Mouse (Mus musculus) liver, embryonic 14.5 days (tissue): ENCODE results near the gene Metap1d. TPM values are rescaled to one million over a fixed set of nuclear protein-coding genes. Genes with fewer than 3 reads are reported as not detected.

Experiments
- ATAC-seq: fragments of 200-750 bp; cut with Nextera tagmentation; 2 replicates; pipeline ENCODE4 v1.8.0; 2017; ENCODE audit warnings: moderate number of reproducible peaks, mild to moderate bottlenecking, moderate library complexity; ENCODE audit not compliant: insufficient read depth
- DNase-seq, 3 experiments: peaks; one replicate each; pipeline ENCODE4 v3.0.0-alpha.2; 2012 to 2013; ENCODE audit warnings: low read depth in 3 of 3, low spot score in 3 of 3
- H3K27ac ChIP-seq: fragments of 300-500 bp; sonication (generic); 2 replicates; pipeline ENCODE4 v1.5.1; 2014; ENCODE audit warnings: moderate library complexity, mild to moderate bottlenecking, control low read depth, inconsistent platforms
- H3K27me3 ChIP-seq: fragments of 300-500 bp; sonication (generic); 2 replicates; pipeline ENCODE4 v1.6.1; 2014; ENCODE audit warnings: mild to moderate bottlenecking, low read length, moderate library complexity; ENCODE audit not compliant: control insufficient read depth, insufficient read depth
- H3K36me3 ChIP-seq: fragments of 300-500 bp; sonication (generic); replicated peaks from 2 replicates; pipeline ENCODE4 v1.6.1; 2014; ENCODE audit warnings: low read depth; ENCODE audit not compliant: control insufficient read depth, insufficient read depth
- H3K4me1 ChIP-seq, 2 experiments: fragments of 200-500 bp in 1 of 2; fragments of 300-500 bp in 1 of 2; sonication (generic) in 1 of 2; replicated peaks; 2 replicates each; pipeline ENCODE4 v1.6.1; 2012 to 2014; ENCODE audit warnings: antibody characterized with exemption in 1 of 2, inconsistent platforms in 1 of 2, low read length in 1 of 2; ENCODE audit not compliant: control insufficient read depth in 2 of 2, insufficient read depth in 2 of 2
- H3K4me2 ChIP-seq: fragments of 300-500 bp; sonication (generic); 2 replicates; pipeline ENCODE4 v1.6.1; 2014; ENCODE audit warnings: low read depth, mild to moderate bottlenecking, control low read depth, moderate library complexity
- H3K4me3 ChIP-seq, 2 experiments: fragments of 200-500 bp in 1 of 2; fragments of 300-500 bp in 1 of 2; sonication (generic) in 1 of 2; 2 replicates each; pipeline ENCODE4 v1.5.1; 2012 to 2014; ENCODE audit warnings: low read depth in 2 of 2, low read length in 2 of 2, mild to moderate bottlenecking in 2 of 2, control low read depth in 1 of 2, inconsistent platforms in 1 of 2, moderate library complexity in 1 of 2; ENCODE audit not compliant: insufficient read depth in 1 of 2
- H3K9ac ChIP-seq: fragments of 300-500 bp; sonication (generic); replicated peaks from 2 replicates; pipeline ENCODE4 v1.6.1; 2014; ENCODE audit warnings: mild to moderate bottlenecking, control low read depth, moderate library complexity
- H3K9me3 ChIP-seq: fragments of 300-500 bp; sonication (generic); 2 replicates; pipeline ENCODE4 v1.6.1; 2016; ENCODE audit warnings: low read length, mixed read lengths; ENCODE audit not compliant: control insufficient read depth
- CTCF ChIP-seq: IDR thresholded peaks from 2 replicates; pipeline ENCODE4 v1.5.1; 2016; ENCODE audit warnings: antibody characterized with exemption, low read depth, control low read depth
- EP300 ChIP-seq: IDR thresholded peaks from 2 replicates; pipeline ENCODE4 v1.6.1; 2016; ENCODE audit warnings: antibody characterized with exemption, low read depth
- WGBS: fragments of 180-500 bp; shearing (Covaris S2); extraction: QIAGEN DNeasy Blood & Tissue Kit; methylation state at CpG from one replicate; pipeline ENCODE4 v1.1.7; 2014; ENCODE audit not compliant: insufficient replicate concordance; 5-methylcytosine and 5-hydroxymethylcytosine counted together
- polyA plus RNA-seq, 2 experiments: library from polyadenylated mRNA; depleted of rRNA in 1 of 2; stranded (reverse) in 1 of 2; unstranded in 1 of 2; fragments of >200 nt; fragmentation: Nextera tagmentation in 1 of 2; extraction: Ambion mirVana in 1 of 2; gene quantifications; 2 replicates each; pipeline versions ENCODE4 v1.2.1 to v1.2.3; 2012 to 2014

Metap1d gene
- polyA plus RNA-seq, 2 experiments = 22.2 to 29.9 TPM

GRCm38 (mm10) chr2:71471094-71471493, 18.0 kb downstream of the Metap1d start:
- no peaks in the 10 kb centered on the region for H3K27me3 ChIP-seq
- H3K9me3 ChIP-seq = no peaks in the 10 kb centered on the region
- no peak overlapping the region for H3K9ac ChIP-seq
- 49% methylated on average over 6 of the region's 6 CpGs for WGBS
- H3K4me1 ChIP-seq = peaks cover 5 to 14% of the 10 kb centered on the region in 2 experiments
- TF ChIP-seq CTCF = no peak
- no peak for TF ChIP-seq EP300
- ATAC-seq (peak; percentile 69), DNase-seq (no peak)
- H3K4me2 ChIP-seq = no peak overlapping the region
- no peaks in the 10 kb centered on the region for H3K36me3 ChIP-seq
- H3K27ac ChIP-seq = no peak overlapping the region
- no peak overlapping the region for H3K4me3 ChIP-seq

GRCm38 (mm10) chr2:71473830-71474229, 20.8 kb downstream of the Metap1d start:
- WGBS = 72% methylated on average over 7 of the region's 7 CpGs
- ATAC-seq (no peak), DNase-seq (no peak)
- H3K4me1 ChIP-seq = peaks cover 5 to 10% of the 10 kb centered on the region in 2 experiments
- no peak overlapping the region for H3K4me2 ChIP-seq
- no peak overlapping the region for H3K9ac ChIP-seq
- H3K27me3 ChIP-seq = no peaks in the 10 kb centered on the region
- no peak for TF ChIP-seq EP300
- no peak for TF ChIP-seq CTCF
- peaks cover 2% of the 10 kb centered on the region; the same call in 1 of the 2 replicates for H3K9me3 ChIP-seq
- no peaks in the 10 kb centered on the region for H3K36me3 ChIP-seq
- H3K4me3 ChIP-seq = no peak overlapping the region
- no peak overlapping the region for H3K27ac ChIP-seq

- 56% methylated on average over 7 of the region's 7 CpGs for WGBS
- no peak for TF ChIP-seq EP300
- no peak for TF ChIP-seq CTCF
- Histone ChIP-seq H3K9ac (no peak overlapping the region), H3K4me1 (peaks cover 5 to 10% of the 10 kb centered on the region in 2 experiments), H3K27ac (no peak overlapping the region), H3K36me3 (no peaks in the 10 kb centered on the region), H3K9me3 (peaks cover 2% of the 10 kb centered on the region; the same call in 1 of the 2 replicates), H3K4me3 (no peak overlapping the region), H3K27me3 (no peaks in the 10 kb centered on the region), H3K4me2 (no peak overlapping the region)
- DNase-seq (no peak), ATAC-seq (no peak)
Observed at GRCm38 (mm10) chr2:71474345-71474744, 21.3 kb downstream of the Metap1d start.

- Histone ChIP-seq H3K4me3 (no peak overlapping the region), H3K9me3 (peaks cover 2% of the 10 kb centered on the region; the same call in 1 of the 2 replicates), H3K36me3 (no peaks in the 10 kb centered on the region), H3K9ac (no peak overlapping the region), H3K27me3 (no peaks in the 10 kb centered on the region), H3K4me2 (no peak overlapping the region), H3K4me1 (peaks cover 5 to 10% of the 10 kb centered on the region in 2 experiments), H3K27ac (no peak overlapping the region)
- WGBS = 84% methylated on average over 10 of the region's 10 CpGs
- TF ChIP-seq CTCF = no peak
- ATAC-seq (no peak), DNase-seq (no peak)
Observed at GRCm38 (mm10) chr2:71475311-71475710, 22.2 kb downstream of the Metap1d start.

- Histone ChIP-seq H3K9me3 (peaks cover 2% of the 10 kb centered on the region; the same call in 1 of the 2 replicates), H3K9ac (no peak overlapping the region), H3K36me3 (no peaks in the 10 kb centered on the region), H3K4me2 (no peak overlapping the region), H3K27ac (no peak overlapping the region), H3K4me1 (peaks cover 5 to 10% of the 10 kb centered on the region in 2 experiments), H3K27me3 (no peaks in the 10 kb centered on the region), H3K4me3 (no peak overlapping the region)
- no peak for TF ChIP-seq CTCF
- TF ChIP-seq EP300 = no peak
- DNase-seq = no peak
- ATAC-seq = no peak
- 92% methylated on average over 4 of the region's 4 CpGs for WGBS
Observed at GRCm38 (mm10) chr2:71475760-71476159, 22.7 kb downstream of the Metap1d start.

GRCm38 (mm10) chr2:71477787-71478186, 24.7 kb downstream of the Metap1d start:
- no peak for ATAC-seq
- Histone ChIP-seq H3K27ac (no peak overlapping the region), H3K9ac (no peak overlapping the region), H3K4me3 (no peak overlapping the region), H3K9me3 (peaks cover 2% of the 10 kb centered on the region; the same call in 1 of the 2 replicates), H3K27me3 (no peaks in the 10 kb centered on the region), H3K4me1 (peaks cover 0 to 3% of the 10 kb centered on the region in 2 experiments; a peak in 1 of 4 replicates), H3K4me2 (no peak overlapping the region), H3K36me3 (no peaks in the 10 kb centered on the region)
- TF ChIP-seq EP300 = no peak
- TF ChIP-seq CTCF = peak; percentile 65
- no peak for DNase-seq
